Mouse (Mus musculus) heart, embryonic 15.5 days (tissue): ENCODE measurements at regions not wholly inside any gene's neighbourhood (a gene's known extent, or its start where the extent isn't known, plus 50 kb on each side); places are given as distances from the start of the nearest gene placed in this dataset.

Experiments used
- ATAC-seq: fragments of 200-750 bp; cut with Nextera tagmentation; replicated peaks from 2 replicates; pipeline ENCODE4 v1.8.0; 2017; ENCODE audit warnings: low read depth, moderate TSS enrichment; ENCODE audit not compliant: insufficient number of reproducible peaks, insufficient read depth, low FRiP score
- H3K27ac ChIP-seq: fragments of 300-500 bp; sonication (generic); 2 replicates; pipeline ENCODE4 v1.5.1; 2015; ENCODE audit warnings: mild to moderate bottlenecking, inconsistent platforms
- H3K27me3 ChIP-seq: fragments of 300-500 bp; sonication (generic); 2 replicates; pipeline ENCODE4 v1.6.1; 2015; ENCODE audit warnings: inconsistent platforms
- H3K36me3 ChIP-seq: fragments of 300-500 bp; sonication (generic); 2 replicates; pipeline ENCODE4 v1.6.1; 2015; ENCODE audit warnings: mild to moderate bottlenecking, inconsistent platforms
- H3K4me1 ChIP-seq: fragments of 300-500 bp; sonication (generic); replicated peaks from 2 replicates; pipeline ENCODE4 v1.6.1; 2015; ENCODE audit warnings: inconsistent platforms
- H3K4me2 ChIP-seq: fragments of 300-500 bp; sonication (generic); 2 replicates; pipeline ENCODE4 v1.6.1; 2015; ENCODE audit warnings: inconsistent platforms, mild to moderate bottlenecking, moderate library complexity
- H3K4me3 ChIP-seq: fragments of 300-500 bp; sonication (generic); 2 replicates; pipeline ENCODE4 v1.5.1; 2015; ENCODE audit warnings: mild to moderate bottlenecking, inconsistent platforms
- H3K9ac ChIP-seq: fragments of 300-500 bp; sonication (generic); 2 replicates; pipeline ENCODE4 v1.6.1; 2015; ENCODE audit warnings: mild to moderate bottlenecking, inconsistent platforms
- H3K9me3 ChIP-seq: fragments of 300-500 bp; sonication (generic); replicated peaks from 2 replicates; pipeline ENCODE4 v1.6.1; 2016; ENCODE audit warnings: inconsistent platforms
- WGBS: fragments of 180-500 bp; shearing (Covaris S2); methylation state at CpG from one replicate; pipeline ENCODE4 v1.1.7; 2015; ENCODE audit warnings: mixed read lengths; 5-methylcytosine and 5-hydroxymethylcytosine counted together

- Histone ChIP-seq H3K27ac (no peak overlapping the region), H3K9me3 (no peaks in the 10 kb centered on the region), H3K27me3 (no peaks in the 10 kb centered on the region), H3K4me2 (no peak overlapping the region), H3K4me3 (no peak overlapping the region), H3K36me3 (no peaks in the 10 kb centered on the region), H3K4me1 (peaks cover 8% of the 10 kb centered on the region), H3K9ac (no peak overlapping the region)
- no peak for ATAC-seq
- WGBS = 24% methylated on average over 2 of the region's 2 CpGs
Measured at GRCm38 (mm10) chr3:81375990-81376389, 339.8 kb downstream of the Pdgfc start.

- WGBS = 11% methylated on average over 3 of the region's 3 CpGs
- H3K27me3 ChIP-seq = no peaks in the 10 kb centered on the region
- no peaks in the 10 kb centered on the region for H3K9me3 ChIP-seq
- no peak overlapping the region for H3K9ac ChIP-seq
- H3K4me2 ChIP-seq = no peak overlapping the region
- peak overlapping the region; percentile 9; the same call in 1 of the 2 replicates for H3K27ac ChIP-seq
- no peaks in the 10 kb centered on the region for H3K36me3 ChIP-seq
- peaks cover 8% of the 10 kb centered on the region for H3K4me1 ChIP-seq
- no peak overlapping the region for H3K4me3 ChIP-seq
- ATAC-seq = no peak
Measured at GRCm38 (mm10) chr3:81377466-81377865, 341.2 kb downstream of the Pdgfc start.

GRCm38 (mm10) chr3:81379362-81379761 lies 343.1 kb downstream of the Pdgfc start:
- Histone ChIP-seq H3K9ac (no peak overlapping the region), H3K4me3 (no peak overlapping the region), H3K4me1 (peaks cover 8% of the 10 kb centered on the region), H3K27me3 (no peaks in the 10 kb centered on the region), H3K9me3 (no peaks in the 10 kb centered on the region), H3K27ac (no peak overlapping the region), H3K36me3 (no peaks in the 10 kb centered on the region), H3K4me2 (no peak overlapping the region)
- 82% methylated on average over 1 of the region's 1 CpGs for WGBS
- no peak for ATAC-seq

GRCm38 (mm10) chr3:81386931-81387330 lies 350.7 kb downstream of the Pdgfc start:
- H3K9me3 ChIP-seq = no peaks in the 10 kb centered on the region
- H3K4me1 ChIP-seq = no peaks in the 10 kb centered on the region
- H3K4me2 ChIP-seq = no peak overlapping the region
- no peak overlapping the region for H3K9ac ChIP-seq
- no peak overlapping the region for H3K4me3 ChIP-seq
- no peak overlapping the region for H3K27ac ChIP-seq
- no peaks in the 10 kb centered on the region for H3K27me3 ChIP-seq
- no peak for ATAC-seq
- 57% methylated on average over 14 of the region's 14 CpGs for WGBS
- no peaks in the 10 kb centered on the region for H3K36me3 ChIP-seq

GRCm38 (mm10) chr3:81387634-81388033 lies 351.4 kb downstream of the Pdgfc start:
- H3K4me3 ChIP-seq = no peak overlapping the region
- no peaks in the 10 kb centered on the region for H3K27me3 ChIP-seq
- no peaks in the 10 kb centered on the region for H3K4me1 ChIP-seq
- 60% methylated on average over 4 of the region's 4 CpGs for WGBS
- no peak for ATAC-seq
- H3K36me3 ChIP-seq = no peaks in the 10 kb centered on the region
- no peaks in the 10 kb centered on the region for H3K9me3 ChIP-seq
- no peak overlapping the region for H3K27ac ChIP-seq
- no peak overlapping the region for H3K9ac ChIP-seq
- H3K4me2 ChIP-seq = no peak overlapping the region

GRCm38 (mm10) chr3:81397212-81397611 lies 361.0 kb downstream of the Pdgfc start:
- no peaks in the 10 kb centered on the region for H3K9me3 ChIP-seq
- no peak overlapping the region for H3K4me2 ChIP-seq
- H3K9ac ChIP-seq = no peak overlapping the region
- H3K4me1 ChIP-seq = no peaks in the 10 kb centered on the region
- H3K4me3 ChIP-seq = no peak overlapping the region
- H3K27ac ChIP-seq = no peak overlapping the region
- no peaks in the 10 kb centered on the region for H3K36me3 ChIP-seq
- no peak for ATAC-seq
- 80% methylated on average over 1 of the region's 1 CpGs for WGBS
- H3K27me3 ChIP-seq = no peaks in the 10 kb centered on the region

GRCm38 (mm10) chr3:81401028-81401427 lies 364.8 kb downstream of the Pdgfc start:
- H3K9me3 ChIP-seq = no peaks in the 10 kb centered on the region
- WGBS = 84% methylated on average over 1 of the region's 1 CpGs
- no peak overlapping the region for H3K4me3 ChIP-seq
- no peak for ATAC-seq
- H3K27me3 ChIP-seq = no peaks in the 10 kb centered on the region
- no peaks in the 10 kb centered on the region for H3K36me3 ChIP-seq
- H3K9ac ChIP-seq = no peak overlapping the region
- no peak overlapping the region for H3K27ac ChIP-seq
- H3K4me1 ChIP-seq = no peaks in the 10 kb centered on the region
- no peak overlapping the region for H3K4me2 ChIP-seq

GRCm38 (mm10) chr3:81408914-81409313 lies 372.7 kb downstream of the Pdgfc start:
- no peak for ATAC-seq
- WGBS = 39% methylated on average over 1 of the region's 1 CpGs
- no peak overlapping the region for H3K4me3 ChIP-seq

GRCm38 (mm10) chr3:81421875-81422274 lies 385.7 kb downstream of the Pdgfc start:
- no peaks in the 10 kb centered on the region for H3K4me1 ChIP-seq
- 73% methylated on average over 1 of the region's 1 CpGs for WGBS
- no peak overlapping the region for H3K4me2 ChIP-seq
- no peaks in the 10 kb centered on the region for H3K9me3 ChIP-seq
- no peak overlapping the region for H3K27ac ChIP-seq
- H3K4me3 ChIP-seq = no peak overlapping the region
- ATAC-seq = no peak
- H3K27me3 ChIP-seq = no peaks in the 10 kb centered on the region
- H3K36me3 ChIP-seq = no peaks in the 10 kb centered on the region
- H3K9ac ChIP-seq = no peak overlapping the region

More at GRCm38 (mm10) chr3:81408914-81409313, 372.7 kb downstream of the Pdgfc start:
- Histone ChIP-seq H3K27ac (no peak overlapping the region), H3K9me3 (no peaks in the 10 kb centered on the region), H3K36me3 (no peaks in the 10 kb centered on the region), H3K4me1 (no peaks in the 10 kb centered on the region), H3K4me2 (no peak overlapping the region), H3K9ac (no peak overlapping the region), H3K27me3 (no peaks in the 10 kb centered on the region)

- ATAC-seq = no peak
- 48% methylated on average over 2 of the region's 2 CpGs for whole genome bisulfite sequencing
- H3K4me3 ChIP-seq = no peak overlapping the region
Measured at GRCm38 (mm10) chr3:81426765-81427164, 390.5 kb downstream of the Pdgfc start.

More at GRCm38 (mm10) chr3:81426765-81427164, 390.5 kb downstream of the Pdgfc start:
- H3K36me3 ChIP-seq = no peaks in the 10 kb centered on the region
- H3K4me1 ChIP-seq = no peaks in the 10 kb centered on the region
- no peak overlapping the region for H3K4me2 ChIP-seq
- no peaks in the 10 kb centered on the region for H3K27me3 ChIP-seq
- H3K9me3 ChIP-seq = no peaks in the 10 kb centered on the region
- no peak overlapping the region for H3K27ac ChIP-seq
- no peak overlapping the region for H3K9ac ChIP-seq
